In genomic region chr7:122445056-122445455, GRCm38 (mm10) we compare ENCODE assay signal across 9 mouse cellular contexts.
DNase-seq lines count a peak whose midpoint lies in the region; TF ChIP-seq lines count a peak whose summit lies in the region.
"Had no signal": no experiment of that assay in that cellular context is flagged by ENCODE, and none has a peak within 500 bp of the region (broad histone marks: within the 10 kb centered on the region; RNA-seq: fewer than 3 reads in every experiment).

No protein-coding gene starts in this region.

- no peaks in the 10 kb centered on the region for H3K9me3 ChIP-seq in CH12.LX (replicated peaks; ENCODE audit: low read length)
- H3K9me3 ChIP-seq: lung, embryonic 15.5 days had no signal

- TF ChIP-seq EP300 in CH12.LX (IDR thresholded peaks at IDR 0.05; ENCODE audit: low read length), result no peak

- dilution Hi-C loops in CH12.LX (cut with MboI; ENCODE audit: extremely low pct_ligation_motif_present, extremely low pct_unique_long_range_greater_than_20kb, low sequenced_read_pairs), result no loop called here

- no peak overlapping the region for H3K4me3 ChIP-seq in CH12.LX (replicated peaks in 1 of 3; ENCODE audit: low read depth in 2 of 3, low read length in 2 of 3, poor library complexity in 1 of 3)
- H3K4me3 ChIP-seq in embryonic fibroblast, embryonic 13.5 days (ENCODE audit: insufficient read depth, low read length), result no peak overlapping the region
- H3K4me3 ChIP-seq: lung, embryonic 15.5 days had no signal

- H3K4me1 ChIP-seq in CH12.LX (ENCODE audit: control insufficient read depth in 1 of 2, insufficient read depth in 2 of 2), result peaks cover 2 to 7% of the 10 kb centered on the region in 2 experiments; a peak in 2 of 4 replicates
- no peaks in the 10 kb centered on the region for H3K4me1 ChIP-seq in embryonic fibroblast, embryonic 13.5 days (ENCODE audit: control insufficient read depth, insufficient read depth, low read length)
- H3K4me1 ChIP-seq: lung, embryonic 15.5 days had no signal

- no peak for TF ChIP-seq POLR2A in CH12.LX (IDR thresholded peaks at IDR 0.05; ENCODE audit: low read depth, low read length)
- TF ChIP-seq POLR2A in embryonic fibroblast, embryonic 13.5 days (IDR thresholded peaks at IDR 0.05; ENCODE audit: low read depth, low read length), result no peak

- in situ Hi-C loops in CH12.LX (cut with MboI; ENCODE audit: low pct_ligation_motif_present, low pct_unique_long_range_greater_than_20kb, low sequenced_read_pairs), result no loop called here

- 0 out of 2 replicates have a peak, but pooled peaks cover 3% of the 10 kb centered on the region for H3K79me2 ChIP-seq in CH12.LX (replicated peaks; ENCODE audit: control insufficient read depth, extremely low read depth, insufficient read depth, poor library complexity, severe bottlenecking)

- H3K27ac ChIP-seq in CH12.LX (ENCODE audit: insufficient read depth, low read depth), result no peak overlapping the region
- H3K27ac ChIP-seq in embryonic fibroblast, embryonic 13.5 days (ENCODE audit: insufficient read depth, low read length), result no peak overlapping the region
- H3K27ac ChIP-seq: lung, embryonic 15.5 days had no signal

- no peak overlapping the region for H3K4me2 ChIP-seq in CH12.LX (ENCODE audit: insufficient read depth, low read depth, poor library complexity, severe bottlenecking)
- H3K4me2 ChIP-seq: lung, embryonic 15.5 days had no signal

- TF ChIP-seq RAD21 in CH12.LX (IDR thresholded peaks at IDR 0.05; ENCODE audit: low read depth, low read length), result peak; percentile 61

- no peak overlapping the region for H3K9ac ChIP-seq in CH12.LX (ENCODE audit: insufficient read depth, low read depth)
- H3K9ac ChIP-seq: lung, embryonic 15.5 days had no signal

- H3K27me3 ChIP-seq in CH12.LX (replicated peaks), result no peaks in the 10 kb centered on the region
- H3K27me3 ChIP-seq: lung, embryonic 15.5 days had no signal

- peaks cover 50 to 85% of the 10 kb centered on the region in 2 experiments for H3K36me3 ChIP-seq in CH12.LX (replicated peaks in 1 of 2; ENCODE audit: control insufficient read depth in 1 of 2, insufficient read depth in 1 of 2, low read length in 1 of 2)
- H3K36me3 ChIP-seq: lung, embryonic 15.5 days had no signal

- peak; percentile 70 to 85 for TF ChIP-seq CTCF in CH12.LX (conservative IDR thresholded peaks at IDR 0.05 in 1 of 2, IDR thresholded peaks at IDR 0.05 in 1 of 2; ENCODE audit: low read depth in 2 of 2, low read length in 2 of 2)
- TF ChIP-seq CTCF in embryonic fibroblast, embryonic 13.5 days (IDR thresholded peaks at IDR 0.05; ENCODE audit: borderline replicate concordance, insufficient read depth, low read length), result peak; percentile 32; the same call in 1 of the 2 replicates

- peak; percentile 10 for DNase-seq in kidney, adult 9 months
- no peak for DNase-seq in kidney, adult 11 months
- peak; percentile 69 for DNase-seq in CH12.LX (ENCODE audit: extremely low read depth)
- DNase-seq in WW6 (ENCODE audit: low read depth, low spot score), result peak; percentile 26
- peak; percentile 31 to 64 for DNase-seq in natural killer cell, adult 2 months (ENCODE audit: low spot score in 2 of 2)
- DNase-seq in thymus, postnatal 14 days, result peak; percentile 84
- DNase-seq in layer of hippocampus, adult 8-10 months (ENCODE audit: low spot score in 2 of 2), result no peak

TF ChIP-seq in CH12.LX, 34 proteins besides CTCF, POLR2A, EP300 and RAD21:
- TF ChIP-seq ZKSCAN1 (IDR thresholded peaks at IDR 0.05; ENCODE audit: borderline replicate concordance, low read depth, low read length) (no peak), SMC3 (IDR thresholded peaks at IDR 0.05; ENCODE audit: low read depth, low read length) (peak; percentile 48), TCF12 (IDR thresholded peaks at IDR 0.05; ENCODE audit: low read depth, low read length) (no peak), ZC3H11A (IDR thresholded peaks at IDR 0.05; ENCODE audit: low read depth, low read length) (no peak), HCFC1 (IDR thresholded peaks at IDR 0.05; ENCODE audit: low read depth, low read length) (no peak)
TF ChIP-seq in CH12.LX: peak in this region for 1.

Comparison
In these comparisons a context has a peak if more than half of its experiments do, and no peak if none do; other contexts are left out.
1. DNase-seq: peak in kidney, adult 9 months (single experiment), CH12.LX (single experiment), WW6 (single experiment), natural killer cell, adult 2 months (2 of 2) and thymus, postnatal 14 days (single experiment); none in kidney, adult 11 months (single experiment) and layer of hippocampus, adult 8-10 months (0 of 2).